Mouse (Mus musculus) ES-E14 (cell line): ENCODE data around the gene Cmbl. TPM values are rescaled to one million over a fixed set of nuclear protein-coding genes. Genes with fewer than 3 reads are reported as not detected.

Source experiments
- DNase-seq: peaks from one replicate; pipeline ENCODE4 v3.0.0-alpha.2; 2013; ENCODE audit warnings: low read depth, low spot score
- H3K27ac ChIP-seq: 2 replicates; pipeline ENCODE4 v1.5.1; 2012; ENCODE audit warnings: low read depth, mild to moderate bottlenecking, low read length, moderate library complexity, mixed read lengths; ENCODE audit not compliant: poor library complexity, insufficient read depth, severe bottlenecking
- H3K36me3 ChIP-seq: 2 replicates; pipeline ENCODE4 v1.6.1; 2012; ENCODE audit warnings: mild to moderate bottlenecking, low read length, moderate library complexity, mixed read lengths; ENCODE audit not compliant: control insufficient read depth, poor library complexity, insufficient read depth, severe bottlenecking
- H3K4me1 ChIP-seq, 2 experiments: fragments of 150-350 bp in 1 of 2; sonication (generic) in 1 of 2; 2 replicates each; pipeline ENCODE4 v1.6.1; 2012; ENCODE audit warnings: low read length in 2 of 2, mild to moderate bottlenecking in 1 of 2, mixed read lengths in 1 of 2; ENCODE audit not compliant: control insufficient read depth in 2 of 2, insufficient read depth in 2 of 2, poor library complexity in 1 of 2
- H3K4me3 ChIP-seq, 2 experiments: fragments of 150-350 bp in 1 of 2; sonication (generic) in 1 of 2; 2 replicates each; pipeline ENCODE4 v1.5.1; 2012; ENCODE audit warnings: low read length in 2 of 2, low read depth in 1 of 2, mild to moderate bottlenecking in 1 of 2, mixed read lengths in 1 of 2; ENCODE audit not compliant: insufficient read depth in 1 of 2, poor library complexity in 1 of 2, severe bottlenecking in 1 of 2
- H3K9ac ChIP-seq: 2 replicates; pipeline ENCODE4 v1.6.1; 2012; ENCODE audit warnings: low read depth, mild to moderate bottlenecking, low read length, mixed read lengths; ENCODE audit not compliant: poor library complexity, insufficient read depth, severe bottlenecking
- H3K9me3 ChIP-seq: fragments of 150-350 bp; sonication (generic); 2 replicates; pipeline ENCODE4 v1.6.1; 2012; ENCODE audit warnings: low read depth, mild to moderate bottlenecking, low read length; ENCODE audit not compliant: control insufficient read depth, insufficient read depth
- CHD2 ChIP-seq: IDR thresholded peaks from 2 replicates; pipeline ENCODE4 v1.6.1; 2014; ENCODE audit warnings: mild to moderate bottlenecking, low read depth, low read length, inconsistent platforms
- HCFC1 ChIP-seq: IDR thresholded peaks from 2 replicates; pipeline ENCODE4 v1.6.1; 2012; ENCODE audit warnings: low read length, inconsistent platforms, borderline replicate concordance; ENCODE audit not compliant: insufficient read depth
- MAFK ChIP-seq: IDR thresholded peaks from 2 replicates; pipeline ENCODE4 v1.6.1; 2014; ENCODE audit warnings: mild to moderate bottlenecking, low read depth, low read length, inconsistent platforms; ENCODE audit not compliant: insufficient read depth
- ZC3H11A ChIP-seq: IDR thresholded peaks from 2 replicates; pipeline ENCODE4 v1.6.1; 2012; ENCODE audit warnings: low read depth, mild to moderate bottlenecking, inconsistent platforms, low read length, borderline replicate concordance
- ZNF384 ChIP-seq: IDR thresholded peaks from 2 replicates; pipeline ENCODE4 v1.6.1; 2012; ENCODE audit warnings: low read depth, low read length, inconsistent platforms
- in situ Hi-C, 2 experiments: fragments of 600-800 bp; cut with MboI; formaldehyde crosslinking; loops; one replicate each; pipeline ENCODE4 v1.15.1; 2025; ENCODE audit warnings: low sequenced_read_pairs in 2 of 2, inconsistent platforms in 1 of 2; ENCODE audit not compliant: unreplicated experiment in 2 of 2
- total RNA-seq: library from RNA; depleted of rRNA; stranded (reverse); fragments of 300-350 nt; gene quantifications from 2 replicates; pipeline ENCODE4 v1.2.3, GENCODE M21; 2012

Gene Cmbl
- total RNA-seq, 1 experiment, result 0.76 TPM

- H3K4me1 ChIP-seq, result peaks cover 0 to 2% of the 10 kb centered on the region in 2 experiments; a peak in 1 of 4 replicates
- DNase-seq, result no peak
- no peaks in the 10 kb centered on the region for H3K9me3 ChIP-seq
- no peak overlapping the region for H3K9ac ChIP-seq
- H3K27ac ChIP-seq, result no peak overlapping the region
- in situ Hi-C loops, result no loop called here
- peaks cover 2% of the 10 kb centered on the region; the same call in 1 of the 2 replicates for H3K36me3 ChIP-seq
- TF ChIP-seq MAFK (no peak), ZC3H11A (no peak), HCFC1 (no peak), CHD2 (no peak), ZNF384 (no peak)
- no peak overlapping the region for H3K4me3 ChIP-seq
Observed at GRCm38 (mm10) chr15:31619521-31619920, 54.3 kb downstream of the Cmbl start.

DNA sequence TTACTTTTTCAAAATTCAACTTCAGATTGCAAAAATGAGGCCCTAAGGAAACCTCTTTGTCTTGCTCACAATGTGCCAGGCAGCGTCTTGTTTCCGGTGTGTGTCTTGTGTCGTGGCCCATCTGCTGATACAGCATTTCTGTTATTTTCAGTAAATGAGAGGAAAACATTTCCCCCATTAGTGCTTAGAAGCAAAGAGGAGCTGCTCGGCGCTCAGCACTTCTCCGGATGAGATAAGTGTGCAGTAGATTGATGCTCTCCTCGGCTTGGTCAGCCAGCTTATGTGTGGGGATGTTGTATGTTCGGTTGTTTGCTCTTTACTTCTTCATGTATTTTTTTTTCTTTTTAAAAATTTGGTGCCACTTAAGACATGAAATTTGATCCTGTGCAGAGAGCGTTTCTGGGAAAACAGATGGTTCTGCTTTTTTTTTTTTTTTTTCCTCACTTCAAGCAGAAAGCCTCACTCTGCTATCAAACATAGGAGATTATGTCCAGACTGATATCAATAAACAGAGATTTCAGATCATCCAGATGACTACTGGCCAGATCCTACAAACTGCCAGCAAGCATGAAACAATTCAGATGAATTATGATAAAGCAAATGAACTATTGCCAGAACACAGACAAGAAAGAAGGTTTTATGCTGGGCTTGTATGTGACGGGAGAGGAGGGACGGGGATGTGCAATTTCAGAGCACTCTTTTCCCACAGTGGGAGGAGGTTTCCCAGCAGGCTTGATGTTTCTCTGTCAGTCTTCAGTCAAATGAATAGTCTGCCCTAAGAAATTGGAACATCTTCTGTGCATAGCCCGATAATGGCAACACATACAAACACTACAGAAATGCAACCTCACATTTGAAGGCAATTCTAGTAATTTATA lies 62.3 kb downstream of the Cmbl start:
- H3K4me1 ChIP-seq, result no peaks in the 10 kb centered on the region
- H3K27ac ChIP-seq, result no peak overlapping the region
- in situ Hi-C loops, result no loop called here
- no peaks in the 10 kb centered on the region for H3K9me3 ChIP-seq
- H3K9ac ChIP-seq, result no peak overlapping the region
- H3K4me3 ChIP-seq, result no peak overlapping the region
- no peaks in the 10 kb centered on the region for H3K36me3 ChIP-seq
- DNase-seq, result no peak
- no peak for TF ChIP-seq ZNF384
- TF ChIP-seq CHD2, result no peak
- no peak for TF ChIP-seq MAFK
- TF ChIP-seq HCFC1, result no peak
- no peak for TF ChIP-seq ZC3H11A

DNA sequence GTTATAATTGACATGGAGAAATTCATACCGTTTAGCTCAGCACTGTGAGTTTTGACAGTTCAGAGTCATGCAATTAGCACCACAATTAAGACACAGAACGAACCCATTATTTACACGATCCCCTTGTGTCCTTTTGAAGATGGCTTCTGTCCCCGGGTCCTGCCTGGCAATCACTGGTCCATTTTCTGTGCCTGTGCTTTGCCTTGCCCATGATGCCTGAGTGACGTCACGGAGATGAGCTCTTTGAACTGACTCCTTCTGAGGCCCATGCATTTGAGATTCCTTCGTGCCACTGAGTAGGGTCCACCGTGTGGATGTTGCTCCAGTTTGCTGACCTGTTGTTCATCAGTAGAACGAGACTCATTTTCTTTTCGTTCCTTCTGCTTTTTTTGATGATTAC lies 63.0 kb downstream of the Cmbl start:
- H3K27ac ChIP-seq, result no peak overlapping the region
- no peak overlapping the region for H3K4me3 ChIP-seq
- in situ Hi-C loops, result no loop called here
- no peak for DNase-seq
- H3K9me3 ChIP-seq, result no peaks in the 10 kb centered on the region
- no peak overlapping the region for H3K9ac ChIP-seq
- no peak for TF ChIP-seq HCFC1
- TF ChIP-seq ZNF384, result no peak
- TF ChIP-seq CHD2, result no peak
- no peak for TF ChIP-seq ZC3H11A
- no peak for TF ChIP-seq MAFK
- H3K36me3 ChIP-seq, result no peaks in the 10 kb centered on the region
- H3K4me1 ChIP-seq, result no peaks in the 10 kb centered on the region

GRCm38 (mm10) chr15:31629556-31629955 lies 64.4 kb downstream of the Cmbl start:
- H3K4me1 ChIP-seq, result no peaks in the 10 kb centered on the region
- no peak overlapping the region for H3K9ac ChIP-seq
- H3K9me3 ChIP-seq, result no peaks in the 10 kb centered on the region
- no peak for TF ChIP-seq ZC3H11A
- TF ChIP-seq HCFC1, result no peak
- TF ChIP-seq MAFK, result no peak
- no peak for TF ChIP-seq ZNF384
- no peak for TF ChIP-seq CHD2
- no peak overlapping the region for H3K27ac ChIP-seq
- H3K4me3 ChIP-seq, result no peak overlapping the region
- H3K36me3 ChIP-seq, result no peaks in the 10 kb centered on the region
- no peak for DNase-seq
- in situ Hi-C loops, result no loop called here
